Mouse (Mus musculus): ENCODE measurements around the gene Ces4a. TPM values are rescaled to one million over a fixed set of nuclear protein-coding genes. Genes with fewer than 3 reads are reported as not detected.

Gene Ces4a
- not detected for polyA plus RNA-seq (2014; fragmentation: Illumina TruSeq; extraction: RNeasy Lipid Tissue Mini Kit (QIAGEN cat#74804); ENCODE audit: low replicate concordance)

GRCm38 (mm10) chr8:105131509-105131908, at the start of gene Ces4a:
Ces4a (plus strand) TSS chr8:105131800.

GRCm38 (mm10) chr8:105083449-105084050, 48.0 kb upstream of the Ces4a start, which contains the start of gene Ces3b:
Ces3b (plus strand) TSS chr8:105083753.

DNA sequence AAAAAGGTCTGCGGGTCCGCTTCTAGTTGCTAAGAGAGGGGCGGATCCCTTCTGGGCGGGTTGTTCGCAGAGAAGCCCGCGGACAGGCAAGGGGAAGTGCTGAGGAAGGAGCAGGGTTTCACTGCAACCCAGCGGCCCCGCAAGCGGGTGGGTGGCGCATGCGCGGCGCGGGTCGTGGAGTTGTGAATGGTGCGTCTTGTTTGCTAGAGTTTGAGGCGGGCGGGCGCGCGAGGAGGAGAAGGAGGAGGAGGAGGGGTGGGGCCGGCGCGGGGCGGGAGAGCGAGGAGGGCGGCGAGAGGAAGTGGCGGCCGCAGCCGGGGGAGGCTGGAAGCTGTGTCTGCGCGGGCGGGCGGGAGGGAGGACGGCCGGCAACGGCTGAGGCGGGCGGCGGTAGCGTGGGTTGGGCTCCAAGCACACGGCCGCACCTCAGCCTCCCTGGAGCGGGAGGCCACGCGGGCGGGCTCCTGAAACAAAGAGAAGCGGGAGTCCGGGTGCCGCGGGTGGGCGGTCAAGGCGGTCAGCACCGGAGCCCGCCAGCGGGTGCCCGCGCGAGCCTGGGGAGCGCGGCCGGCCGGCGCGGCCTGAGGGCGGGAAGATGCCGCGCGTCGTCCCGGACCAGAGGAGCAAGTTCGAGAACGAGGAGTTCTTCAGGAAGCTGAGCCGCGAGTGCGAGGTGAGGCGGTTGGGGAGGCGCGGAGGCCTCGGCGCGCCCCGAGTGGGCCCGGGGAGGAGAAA, 38.9 kb downstream of the Ces4a start, which contains the start of gene Cbfb:
Cbfb (plus strand) TSS at position 294 of the 735 bp plus-strand sequence.

Other genes with a start within 250 kb of the Ces4a start
- gene Ces2e, start 205.5 kb upstream of the Ces4a start, polyA plus RNA-seq (2014; fragmentation: Illumina TruSeq; extraction: RNeasy Lipid Tissue Mini Kit (QIAGEN cat#74804); ENCODE audit: low replicate concordance), result 1,000 TPM
- gene Ces2f, start 184.4 kb upstream of the Ces4a start, polyA plus RNA-seq (2014; fragmentation: Illumina TruSeq; extraction: RNeasy Lipid Tissue Mini Kit (QIAGEN cat#74804); ENCODE audit: low replicate concordance), result 1.2 TPM
- gene Ces2g, start 170.1 kb upstream of the Ces4a start, polyA plus RNA-seq (2014; fragmentation: Illumina TruSeq; extraction: RNeasy Lipid Tissue Mini Kit (QIAGEN cat#74804); ENCODE audit: low replicate concordance), result 185 TPM
- 3.3 TPM for gene Ces2h, start 130.9 kb upstream of the Ces4a start, polyA plus RNA-seq (2014; fragmentation: Illumina TruSeq; extraction: RNeasy Lipid Tissue Mini Kit (QIAGEN cat#74804); ENCODE audit: low replicate concordance)
- gene Ces3a, start 83.2 kb upstream of the Ces4a start, polyA plus RNA-seq (2014; fragmentation: Illumina TruSeq; extraction: RNeasy Lipid Tissue Mini Kit (QIAGEN cat#74804); ENCODE audit: low replicate concordance), result 3.9 TPM
- not detected for gene Ces3b, start 48.0 kb upstream of the Ces4a start, polyA plus RNA-seq (2014; fragmentation: Illumina TruSeq; extraction: RNeasy Lipid Tissue Mini Kit (QIAGEN cat#74804); ENCODE audit: low replicate concordance)
- 98.9 TPM for gene Cbfb, start 38.9 kb downstream of the Ces4a start, polyA plus RNA-seq (2014; fragmentation: Illumina TruSeq; extraction: RNeasy Lipid Tissue Mini Kit (QIAGEN cat#74804); ENCODE audit: low replicate concordance)
- 25.7 TPM for gene D230025D16Rik, start 93.3 kb downstream of the Ces4a start, polyA plus RNA-seq (2014; fragmentation: Illumina TruSeq; extraction: RNeasy Lipid Tissue Mini Kit (QIAGEN cat#74804); ENCODE audit: low replicate concordance)
- 1.2 TPM for gene B3gnt9, start 123.4 kb downstream of the Ces4a start, polyA plus RNA-seq (2014; fragmentation: Illumina TruSeq; extraction: RNeasy Lipid Tissue Mini Kit (QIAGEN cat#74804); ENCODE audit: low replicate concordance)
- 2.2 TPM for gene Tradd, start 132.8 kb downstream of the Ces4a start, polyA plus RNA-seq (2014; fragmentation: Illumina TruSeq; extraction: RNeasy Lipid Tissue Mini Kit (QIAGEN cat#74804); ENCODE audit: low replicate concordance)
- gene Fbxl8, start 132.8 kb downstream of the Ces4a start, polyA plus RNA-seq (2014; fragmentation: Illumina TruSeq; extraction: RNeasy Lipid Tissue Mini Kit (QIAGEN cat#74804); ENCODE audit: low replicate concordance), result not detected
- gene Hsf4, start 138.0 kb downstream of the Ces4a start, polyA plus RNA-seq (2014; fragmentation: Illumina TruSeq; extraction: RNeasy Lipid Tissue Mini Kit (QIAGEN cat#74804); ENCODE audit: low replicate concordance), result not detected
- gene Nol3, start 144.3 kb downstream of the Ces4a start, polyA plus RNA-seq (2014; fragmentation: Illumina TruSeq; extraction: RNeasy Lipid Tissue Mini Kit (QIAGEN cat#74804); ENCODE audit: low replicate concordance), result 0.11 TPM
- gene 4931428F04Rik, start 158.1 kb downstream of the Ces4a start, polyA plus RNA-seq (2014; fragmentation: Illumina TruSeq; extraction: RNeasy Lipid Tissue Mini Kit (QIAGEN cat#74804); ENCODE audit: low replicate concordance), result not detected
- not detected for gene Exoc3l, start 164.3 kb downstream of the Ces4a start, polyA plus RNA-seq (2014; fragmentation: Illumina TruSeq; extraction: RNeasy Lipid Tissue Mini Kit (QIAGEN cat#74804); ENCODE audit: low replicate concordance)
- 6.3 TPM for gene E2f4, start 165.9 kb downstream of the Ces4a start, polyA plus RNA-seq (2014; fragmentation: Illumina TruSeq; extraction: RNeasy Lipid Tissue Mini Kit (QIAGEN cat#74804); ENCODE audit: low replicate concordance)
- gene Elmo3, start 173.8 kb downstream of the Ces4a start, polyA plus RNA-seq (2014; fragmentation: Illumina TruSeq; extraction: RNeasy Lipid Tissue Mini Kit (QIAGEN cat#74804); ENCODE audit: low replicate concordance), result 3.3 TPM
- gene Lrrc29, start 194.5 kb downstream of the Ces4a start, polyA plus RNA-seq (2014; fragmentation: Illumina TruSeq; extraction: RNeasy Lipid Tissue Mini Kit (QIAGEN cat#74804); ENCODE audit: low replicate concordance), result 0.19 TPM
- gene Tmem208, start 194.6 kb downstream of the Ces4a start, polyA plus RNA-seq (2014; fragmentation: Illumina TruSeq; extraction: RNeasy Lipid Tissue Mini Kit (QIAGEN cat#74804); ENCODE audit: low replicate concordance), result 9.5 TPM
- gene Fhod1, start 216.2 kb downstream of the Ces4a start, polyA plus RNA-seq (2014; fragmentation: Illumina TruSeq; extraction: RNeasy Lipid Tissue Mini Kit (QIAGEN cat#74804); ENCODE audit: low replicate concordance), result 0.11 TPM
- not detected for gene Slc9a5, start 217.0 kb downstream of the Ces4a start, polyA plus RNA-seq (2014; fragmentation: Illumina TruSeq; extraction: RNeasy Lipid Tissue Mini Kit (QIAGEN cat#74804); ENCODE audit: low replicate concordance)
- not detected for gene Plekhg4, start 241.5 kb downstream of the Ces4a start, polyA plus RNA-seq (2014; fragmentation: Illumina TruSeq; extraction: RNeasy Lipid Tissue Mini Kit (QIAGEN cat#74804); ENCODE audit: low replicate concordance)